Mouse (Mus musculus) duodenum, adult 2 months (tissue): Measurements from ENCODE around the gene Bhlhe41. TPM values are rescaled to one million over a fixed set of nuclear protein-coding genes. Genes with fewer than 3 reads are reported as not detected.

Experiments used
- polyA plus RNA-seq: library from polyadenylated mRNA; depleted of rRNA; stranded (reverse); fragments of >200 nt; gene quantifications from 2 replicates; pipeline ENCODE4 v1.2.3, GENCODE M21; 2012; ENCODE audit warnings: low replicate concordance; rRNA removed

Gene Bhlhe41
- polyA plus RNA-seq: 1.8 and 4.1 TPM in 2 replicates

DNA sequence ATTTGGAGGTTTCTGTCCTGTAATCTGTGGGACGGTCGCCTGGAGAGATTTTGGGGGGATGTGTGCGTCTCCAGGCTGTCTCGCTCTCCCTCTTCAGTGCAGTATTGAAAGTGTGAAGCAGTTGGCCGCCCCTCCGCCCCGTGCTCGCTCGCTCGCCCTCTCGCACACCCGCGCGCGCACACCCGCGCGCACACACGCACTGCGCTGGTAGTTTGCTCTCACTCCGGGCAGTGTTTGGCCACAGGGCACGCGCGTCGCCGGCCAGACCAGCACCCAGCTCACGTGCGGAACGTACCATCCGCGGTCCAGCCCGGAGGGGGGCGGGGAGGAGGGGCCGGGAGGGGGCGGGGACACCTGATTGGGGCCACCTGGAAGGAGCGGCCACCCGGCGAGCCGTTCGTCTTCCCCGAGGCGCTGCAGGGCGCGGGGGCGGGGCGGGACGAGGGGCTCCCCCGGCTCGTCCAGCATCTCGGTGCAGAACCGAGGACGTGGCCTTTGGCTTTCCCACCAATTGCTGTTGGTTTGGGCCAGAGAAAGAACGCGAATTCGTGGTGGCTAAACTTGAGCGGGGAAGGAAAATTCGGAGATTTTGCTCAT, at the start of gene Bhlhe41:
Gene Bhlhe41 (minus strand): TSS at position 270 of the 597 bp plus-strand sequence.

Other genes starting within 250 kb of the Bhlhe41 start
- not detected in 2 replicates for gene Tuba3b, start 249.8 kb downstream of the Bhlhe41 start, polyA plus RNA-seq
- 0.81 and 1.8 TPM in 2 replicates for gene Rassf8, start 118.8 kb downstream of the Bhlhe41 start, polyA plus RNA-seq
- 0.78 and 1.8 TPM in 2 replicates for gene Sspn, start 66.1 kb upstream of the Bhlhe41 start, polyA plus RNA-seq